Mouse (Mus musculus): ENCODE data around the gene P2ry2. TPM values are rescaled to one million over a fixed set of nuclear protein-coding genes. Genes with fewer than 3 reads are reported as not detected.

P2ry2 gene
- polyA plus RNA-seq, 1 experiment from 2014 or later: 0.11 TPM

GRCm38 (mm10) chr7:101043846-101044541 lies 31.3 kb upstream of the P2ry2 start:
- Histone ChIP-seq H3K27me3 (0 out of 2 replicates have a peak, but pooled peaks cover 2% of the 10 kb centered on the region), H3K4me1 (replicated peaks) (0 out of 2 replicates have a peak, but pooled peaks cover 3% of the 10 kb centered on the region), H3K9ac (replicated peaks) (no peak overlapping the region), H3K36me3 (no peaks in the 10 kb centered on the region), H3K27ac (no peak overlapping the region), H3K9me3 (no peaks in the 10 kb centered on the region), H3K4me2 (replicated peaks) (no peak overlapping the region), H3K4me3 (replicated peaks) (no peak overlapping the region)
- 54% methylated on average over 8 of the region's 8 CpGs for WGBS
- ATAC-seq: no peak

GRCm38 (mm10) chr7:101041977-101042749 lies 29.5 kb upstream of the P2ry2 start:
- Histone ChIP-seq H3K4me2 (replicated peaks) (no peak overlapping the region), H3K4me1 (replicated peaks) (no peaks in the 10 kb centered on the region), H3K36me3 (no peaks in the 10 kb centered on the region), H3K9ac (replicated peaks) (no peak overlapping the region), H3K4me3 (replicated peaks) (no peak overlapping the region), H3K27me3 (0 out of 2 replicates have a peak, but pooled peaks cover 2% of the 10 kb centered on the region), H3K9me3 (no peaks in the 10 kb centered on the region), H3K27ac (no peak overlapping the region)
- WGBS: 70% methylated on average over 5 of the region's 5 CpGs
- no peak for ATAC-seq

- no peak overlapping the region for H3K4me2 ChIP-seq (replicated peaks)
- H3K4me3 ChIP-seq (replicated peaks): no peak overlapping the region
- no peaks in the 10 kb centered on the region for H3K4me1 ChIP-seq (replicated peaks)
- ATAC-seq: no peak
- no peak overlapping the region for H3K27ac ChIP-seq
- H3K9ac ChIP-seq (replicated peaks): no peak overlapping the region
- H3K9me3 ChIP-seq: no peaks in the 10 kb centered on the region
- H3K27me3 ChIP-seq: 0 out of 2 replicates have a peak, but pooled peaks cover 2% of the 10 kb centered on the region
- 76% methylated on average over 2 of the region's 2 CpGs for WGBS
- H3K36me3 ChIP-seq: no peaks in the 10 kb centered on the region
Measured at GRCm38 (mm10) chr7:101041544-101041943, 28.9 kb upstream of the P2ry2 start.

GRCm38 (mm10) chr7:101033371-101033770 lies 20.7 kb upstream of the P2ry2 start:
- no peaks in the 10 kb centered on the region for H3K9me3 ChIP-seq
- no peaks in the 10 kb centered on the region for H3K27me3 ChIP-seq
- no peaks in the 10 kb centered on the region for H3K4me1 ChIP-seq (replicated peaks)
- no peak for ATAC-seq
- H3K27ac ChIP-seq: no peak overlapping the region
- no peak overlapping the region for H3K4me3 ChIP-seq (replicated peaks)
- H3K4me2 ChIP-seq (replicated peaks): no peak overlapping the region
- no peaks in the 10 kb centered on the region for H3K36me3 ChIP-seq
- 78% methylated on average over 2 of the region's 2 CpGs for WGBS
- no peak overlapping the region for H3K9ac ChIP-seq (replicated peaks)

GRCm38 (mm10) chr7:101031234-101031633 lies 18.6 kb upstream of the P2ry2 start:
- H3K36me3 ChIP-seq: no peaks in the 10 kb centered on the region
- no peaks in the 10 kb centered on the region for H3K27me3 ChIP-seq
- H3K4me3 ChIP-seq (replicated peaks): no peak overlapping the region
- H3K27ac ChIP-seq: no peak overlapping the region
- H3K4me1 ChIP-seq (replicated peaks): no peaks in the 10 kb centered on the region
- H3K9ac ChIP-seq (replicated peaks): no peak overlapping the region
- no peaks in the 10 kb centered on the region for H3K9me3 ChIP-seq
- no peak for ATAC-seq
- H3K4me2 ChIP-seq (replicated peaks): no peak overlapping the region
- 45% methylated on average over 8 of the region's 8 CpGs for WGBS

- Histone ChIP-seq H3K4me2 (replicated peaks) (no peak overlapping the region), H3K36me3 (no peaks in the 10 kb centered on the region), H3K4me3 (replicated peaks) (no peak overlapping the region), H3K27ac (no peak overlapping the region), H3K9ac (replicated peaks) (no peak overlapping the region), H3K4me1 (replicated peaks) (no peaks in the 10 kb centered on the region), H3K27me3 (no peaks in the 10 kb centered on the region), H3K9me3 (no peaks in the 10 kb centered on the region)
- ATAC-seq: no peak
Measured at GRCm38 (mm10) chr7:101030756-101031155, 18.1 kb upstream of the P2ry2 start.

GRCm38 (mm10) chr7:101029446-101029845 lies 16.8 kb upstream of the P2ry2 start:
- no peak for ATAC-seq
- H3K4me3 ChIP-seq (replicated peaks): no peak overlapping the region
- H3K4me2 ChIP-seq (replicated peaks): no peak overlapping the region
- no peak overlapping the region for H3K27ac ChIP-seq
- no peaks in the 10 kb centered on the region for H3K27me3 ChIP-seq
- WGBS: 87% methylated on average over 6 of the region's 6 CpGs
- no peaks in the 10 kb centered on the region for H3K36me3 ChIP-seq
- H3K9me3 ChIP-seq: no peaks in the 10 kb centered on the region
- no peaks in the 10 kb centered on the region for H3K4me1 ChIP-seq (replicated peaks)
- no peak overlapping the region for H3K9ac ChIP-seq (replicated peaks)

GRCm38 (mm10) chr7:101028991-101029390 lies 16.3 kb upstream of the P2ry2 start:
- no peaks in the 10 kb centered on the region for H3K27me3 ChIP-seq
- H3K36me3 ChIP-seq: no peaks in the 10 kb centered on the region
- H3K4me3 ChIP-seq (replicated peaks): no peak overlapping the region
- ATAC-seq: no peak
- no peak overlapping the region for H3K27ac ChIP-seq
- no peaks in the 10 kb centered on the region for H3K4me1 ChIP-seq (replicated peaks)
- WGBS: 95% methylated on average over 9 of the region's 9 CpGs
- H3K4me2 ChIP-seq (replicated peaks): no peak overlapping the region
- H3K9ac ChIP-seq (replicated peaks): no peak overlapping the region
- H3K9me3 ChIP-seq: no peaks in the 10 kb centered on the region

- ATAC-seq: no peak
- Histone ChIP-seq H3K9me3 (no peaks in the 10 kb centered on the region), H3K27ac (no peak overlapping the region), H3K36me3 (no peaks in the 10 kb centered on the region), H3K4me1 (replicated peaks) (no peaks in the 10 kb centered on the region), H3K27me3 (no peaks in the 10 kb centered on the region), H3K9ac (replicated peaks) (no peak overlapping the region), H3K4me3 (replicated peaks) (no peak overlapping the region), H3K4me2 (replicated peaks) (no peak overlapping the region)
- WGBS: 91% methylated on average over 5 of the region's 5 CpGs
Measured at GRCm38 (mm10) chr7:101028444-101028757, 15.7 kb upstream of the P2ry2 start.

GRCm38 (mm10) chr7:101027623-101028443 lies 15.2 kb upstream of the P2ry2 start:
- Histone ChIP-seq H3K9me3 (no peaks in the 10 kb centered on the region), H3K36me3 (no peaks in the 10 kb centered on the region), H3K27ac (no peak overlapping the region), H3K4me3 (replicated peaks) (no peak overlapping the region), H3K27me3 (no peaks in the 10 kb centered on the region), H3K4me2 (replicated peaks) (no peak overlapping the region), H3K4me1 (replicated peaks) (no peaks in the 10 kb centered on the region), H3K9ac (replicated peaks) (no peak overlapping the region)
- WGBS: 91% methylated on average over 10 of the region's 10 CpGs
- ATAC-seq: no peak

GRCm38 (mm10) chr7:101026836-101027235 lies 14.2 kb upstream of the P2ry2 start:
- Histone ChIP-seq H3K9me3 (no peaks in the 10 kb centered on the region), H3K36me3 (no peaks in the 10 kb centered on the region), H3K4me3 (replicated peaks) (no peak overlapping the region), H3K4me1 (replicated peaks) (no peaks in the 10 kb centered on the region), H3K27me3 (no peaks in the 10 kb centered on the region), H3K9ac (replicated peaks) (no peak overlapping the region), H3K27ac (no peak overlapping the region), H3K4me2 (replicated peaks) (no peak overlapping the region)
- 71% methylated on average over 5 of the region's 5 CpGs for WGBS
- ATAC-seq: no peak

- Histone ChIP-seq H3K4me1 (replicated peaks) (peaks cover 6% of the 10 kb centered on the region), H3K36me3 (no peaks in the 10 kb centered on the region), H3K4me2 (replicated peaks) (no peak overlapping the region), H3K4me3 (replicated peaks) (no peak overlapping the region), H3K27me3 (peaks cover 24% of the 10 kb centered on the region), H3K27ac (no peak overlapping the region), H3K9me3 (no peaks in the 10 kb centered on the region), H3K9ac (replicated peaks) (no peak overlapping the region)
- no peak for ATAC-seq
- 67% methylated on average over 6 of the region's 6 CpGs for WGBS
Measured at GRCm38 (mm10) chr7:101017492-101017891, 4.8 kb upstream of the P2ry2 start.

Data from midbrain, embryonic 13.5 days (tissue).